Mouse (Mus musculus) cerebral cortex, adult 2 months (tissue): ENCODE data around the gene Col5a1.

Experiments used
- WGBS: fragments of 180-500 bp; shearing (Covaris S2); methylation state at CpG from one replicate; pipeline ENCODE4 v1.1.7; 2018; 5-methylcytosine and 5-hydroxymethylcytosine counted together

Col5a1 gene

DNA sequence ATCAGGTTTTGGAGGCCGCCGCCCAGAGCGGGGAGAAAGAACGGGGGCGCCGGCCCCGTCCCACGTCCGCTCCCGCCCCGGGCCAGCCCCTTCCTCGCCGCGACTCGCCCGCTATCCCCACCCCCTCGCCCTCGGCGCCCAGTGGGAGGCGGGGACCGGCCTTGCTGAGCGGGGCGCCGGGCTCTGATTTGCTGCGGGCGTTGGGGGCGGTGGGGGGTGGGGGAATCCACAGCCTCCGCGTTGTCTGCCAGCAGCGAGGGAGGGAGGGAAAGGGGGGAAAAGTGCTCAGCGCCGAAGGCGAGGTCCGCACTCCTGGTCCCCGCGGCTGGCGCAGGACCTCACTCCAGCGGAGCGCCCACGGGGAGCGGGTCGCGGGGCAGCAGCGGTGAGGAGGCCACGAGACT is at the start of gene Col5a1:
Col5a1 (plus strand) TSS at position 278 of the 404 bp plus-strand sequence.
- 1% methylated on average over 45 of the region's 45 CpGs for WGBS

DNA sequence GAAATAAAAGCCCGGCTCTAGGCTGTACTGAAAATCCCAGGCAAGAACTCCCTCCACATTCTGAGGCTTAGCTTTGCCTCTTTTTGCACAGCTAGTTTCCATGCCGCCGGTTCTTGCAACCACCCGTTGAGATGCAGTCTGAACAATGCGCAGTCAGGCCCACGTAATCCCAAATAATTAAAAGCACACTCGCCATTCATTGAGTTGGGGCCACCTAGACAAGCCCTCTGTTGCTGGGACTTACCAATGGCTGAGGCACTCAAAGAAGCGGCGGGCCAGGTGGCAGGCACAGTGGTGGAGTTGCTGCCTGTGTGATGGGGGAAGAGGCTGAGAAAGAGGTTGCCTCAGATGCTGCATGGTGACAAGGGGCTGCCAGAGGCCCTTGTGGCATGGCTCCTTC is 48.1 kb upstream of the Col5a1 start:
- WGBS: 74% methylated on average over 9 of the region's 9 CpGs

DNA sequence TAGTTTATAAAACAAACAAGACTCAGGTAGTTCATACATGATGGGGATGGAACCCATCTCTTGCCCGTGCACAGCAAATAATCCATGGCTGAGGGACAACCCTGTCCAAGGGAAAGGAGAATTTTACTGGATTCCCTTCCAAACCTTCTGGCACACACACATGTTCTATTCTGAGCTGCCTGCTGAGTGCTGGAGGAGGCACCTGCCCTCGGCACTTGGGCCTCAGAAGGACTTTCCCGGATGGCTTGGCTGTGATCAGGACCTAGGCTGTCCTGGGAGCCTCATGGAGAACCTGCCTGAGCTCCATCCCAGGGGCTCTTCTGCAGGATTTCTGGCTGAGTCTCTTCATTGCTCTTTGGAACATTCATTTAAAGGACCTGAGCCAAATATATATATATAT is 45.3 kb upstream of the Col5a1 start:
- 38% methylated on average over 3 of the region's 3 CpGs for WGBS

DNA sequence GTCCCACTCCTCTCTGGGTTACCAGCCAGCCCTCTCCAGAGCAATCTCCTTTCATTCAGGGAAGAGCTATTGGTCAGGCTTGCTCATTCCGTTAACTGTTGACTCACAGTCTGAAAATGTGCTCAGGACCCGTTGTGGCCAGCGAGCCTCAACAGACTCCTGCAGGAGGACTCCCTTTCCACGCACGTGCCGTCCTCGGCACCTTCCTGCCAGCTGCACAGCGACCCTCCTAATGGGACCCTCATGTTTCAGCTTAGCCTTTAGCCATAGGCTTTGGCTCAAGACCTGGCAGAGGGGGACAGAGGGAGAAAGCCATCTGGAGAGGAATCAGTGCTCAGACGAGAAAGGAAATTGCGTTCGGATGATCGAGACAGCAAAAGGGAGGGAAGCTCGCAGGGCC is 43.3 kb upstream of the Col5a1 start:
- 84% methylated on average over 13 of the region's 13 CpGs for WGBS

DNA sequence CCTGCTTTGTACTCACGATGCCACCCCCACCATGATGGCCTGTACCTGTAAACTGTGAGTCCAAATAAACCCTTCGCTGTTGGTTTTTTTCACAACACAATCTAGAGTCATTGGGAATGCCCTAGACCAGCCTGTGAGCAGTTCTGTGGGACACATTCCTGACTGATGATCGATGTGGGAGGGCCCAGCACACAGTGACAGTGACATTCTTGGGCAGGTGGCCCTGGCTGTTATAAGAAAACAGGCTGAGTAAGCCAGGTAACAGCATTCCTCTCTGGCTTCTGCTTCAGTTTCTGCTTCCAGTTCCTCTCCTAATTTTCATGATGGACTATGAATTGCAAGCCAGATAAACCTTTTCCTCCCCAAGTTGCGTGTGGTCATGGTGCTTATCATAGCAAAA is 41.3 kb upstream of the Col5a1 start:
- WGBS: 86% methylated on average over 4 of the region's 4 CpGs

DNA sequence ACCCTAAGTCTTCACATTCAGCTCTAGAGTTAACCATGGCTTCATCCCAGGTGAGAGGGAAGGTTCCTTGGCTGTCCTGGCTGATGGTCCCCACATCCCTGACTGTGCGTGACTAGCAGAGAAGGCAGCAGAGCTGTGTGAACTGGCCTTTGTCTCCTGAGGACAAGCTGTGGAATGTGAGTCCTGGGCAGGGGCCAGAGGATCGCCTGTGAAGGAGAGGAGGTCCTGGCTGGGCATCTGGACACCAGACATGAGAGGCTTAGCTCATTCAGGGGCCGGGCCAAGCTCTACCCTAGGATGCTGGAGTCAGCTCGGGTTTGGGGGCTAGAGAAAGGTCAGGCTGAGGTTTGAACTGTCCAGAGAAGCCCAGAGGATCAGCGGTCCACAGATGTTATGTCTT is 39.2 kb upstream of the Col5a1 start:
- 68% methylated on average over 5 of the region's 5 CpGs for WGBS

DNA sequence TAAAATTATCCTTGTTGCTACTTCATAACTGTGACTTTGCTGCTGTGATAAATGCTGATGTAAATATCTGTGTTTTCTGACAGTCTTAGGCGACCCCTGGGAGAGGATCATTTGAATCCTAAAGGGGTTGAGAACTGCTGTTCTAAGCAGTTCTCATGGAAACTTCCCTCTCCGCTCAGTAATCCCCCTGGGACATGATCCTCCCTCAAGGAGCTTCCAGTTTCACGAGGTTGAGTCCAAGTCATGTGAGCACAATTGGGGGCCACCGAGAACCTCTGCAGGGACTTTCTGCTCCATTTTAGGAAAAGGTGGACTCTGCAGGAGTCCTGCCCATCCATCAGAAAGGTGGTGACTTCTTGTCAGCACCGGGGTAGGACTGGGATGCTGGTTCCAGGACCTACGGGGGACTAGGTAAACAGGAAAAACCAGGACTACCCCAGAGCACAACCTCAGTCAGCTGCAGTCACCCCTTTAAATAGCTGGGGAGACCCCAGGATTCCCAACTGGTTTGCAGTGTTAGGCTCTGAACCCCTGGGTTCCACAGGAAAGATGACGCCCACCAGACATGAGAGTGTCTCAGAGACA is 38.3 kb upstream of the Col5a1 start:
- WGBS: 81% methylated on average over 7 of the region's 7 CpGs

DNA sequence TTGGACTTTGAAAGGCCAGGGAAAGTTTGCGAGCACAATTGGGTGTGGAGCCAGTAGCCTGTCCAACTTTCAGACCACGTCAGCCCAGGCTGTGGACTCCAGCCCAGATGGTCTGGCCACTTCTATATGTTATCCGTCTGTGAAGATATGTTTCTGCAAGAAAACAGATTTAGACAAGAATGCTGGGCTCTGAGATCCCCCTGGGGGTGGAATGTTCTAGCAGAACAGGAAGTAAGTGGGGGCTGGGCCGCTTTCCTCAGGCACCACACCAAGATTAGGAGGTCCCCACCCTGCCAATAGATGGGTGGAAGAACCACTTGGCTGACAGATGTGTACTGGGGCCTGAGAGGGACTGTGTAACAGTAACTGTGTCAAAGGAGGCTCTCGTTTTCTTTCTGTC is 37.8 kb upstream of the Col5a1 start:
- 62% methylated on average over 5 of the region's 5 CpGs for whole genome bisulfite sequencing

DNA sequence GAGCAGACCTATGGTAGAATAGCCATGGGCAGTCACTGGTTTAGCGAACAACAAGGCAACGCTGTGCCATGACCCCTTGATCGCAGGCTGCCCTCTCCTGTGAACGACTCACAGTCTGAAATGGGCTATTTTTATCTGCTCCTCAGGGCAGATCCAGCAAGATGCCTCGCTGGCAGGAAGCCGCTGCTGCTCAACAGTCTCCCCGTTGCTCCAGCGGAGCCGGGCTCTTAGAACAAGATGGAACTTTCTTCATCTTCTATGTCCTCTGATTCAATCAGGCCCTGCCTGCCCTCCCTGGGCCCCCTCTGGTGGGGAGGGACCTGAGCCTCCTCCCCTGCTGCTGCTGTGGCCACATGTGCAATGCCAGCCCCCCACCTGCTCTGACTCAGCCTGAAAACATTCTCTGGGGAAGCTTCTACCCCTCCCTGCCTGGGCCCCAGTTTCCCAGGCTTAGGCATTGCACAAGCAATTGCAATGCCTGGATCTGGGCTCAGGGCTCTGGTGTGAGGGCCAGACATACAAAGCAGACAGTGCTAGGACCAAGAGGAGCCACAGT is 27.8 kb upstream of the Col5a1 start:
- 42% methylated on average over 9 of the region's 9 CpGs for WGBS

DNA sequence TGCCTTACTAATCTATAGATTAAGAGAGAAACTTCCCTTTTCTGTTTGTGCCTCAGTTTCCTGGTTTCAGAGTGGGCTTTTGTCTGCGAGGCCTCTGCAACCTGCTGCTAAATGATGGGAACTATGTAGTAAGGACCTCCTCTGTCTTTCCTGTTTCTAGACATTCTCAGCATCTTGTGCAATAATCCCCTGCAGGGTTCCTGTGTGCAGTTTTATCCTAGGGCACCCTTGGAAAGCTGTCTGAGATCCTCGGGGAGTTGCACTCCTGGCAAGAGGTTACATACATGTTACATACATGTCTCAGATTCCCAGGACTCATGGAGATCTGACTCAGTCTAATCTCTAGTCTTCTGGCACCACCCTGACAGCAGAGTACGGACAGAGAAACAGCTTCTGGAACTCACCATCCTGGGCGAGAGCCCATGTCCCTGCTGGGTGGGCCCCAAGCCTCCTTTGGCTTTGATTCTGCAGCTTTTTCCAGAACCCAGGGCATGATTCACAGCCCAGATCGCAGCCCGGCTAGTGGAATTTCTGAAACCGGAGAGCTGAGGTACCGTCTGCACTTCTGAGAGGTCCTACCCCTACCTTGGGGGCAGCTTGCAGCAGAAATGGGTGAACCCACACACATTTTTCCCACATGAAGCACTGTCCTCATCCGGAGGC is 24.5 kb upstream of the Col5a1 start:
- 68% methylated on average over 9 of the region's 9 CpGs for WGBS

DNA sequence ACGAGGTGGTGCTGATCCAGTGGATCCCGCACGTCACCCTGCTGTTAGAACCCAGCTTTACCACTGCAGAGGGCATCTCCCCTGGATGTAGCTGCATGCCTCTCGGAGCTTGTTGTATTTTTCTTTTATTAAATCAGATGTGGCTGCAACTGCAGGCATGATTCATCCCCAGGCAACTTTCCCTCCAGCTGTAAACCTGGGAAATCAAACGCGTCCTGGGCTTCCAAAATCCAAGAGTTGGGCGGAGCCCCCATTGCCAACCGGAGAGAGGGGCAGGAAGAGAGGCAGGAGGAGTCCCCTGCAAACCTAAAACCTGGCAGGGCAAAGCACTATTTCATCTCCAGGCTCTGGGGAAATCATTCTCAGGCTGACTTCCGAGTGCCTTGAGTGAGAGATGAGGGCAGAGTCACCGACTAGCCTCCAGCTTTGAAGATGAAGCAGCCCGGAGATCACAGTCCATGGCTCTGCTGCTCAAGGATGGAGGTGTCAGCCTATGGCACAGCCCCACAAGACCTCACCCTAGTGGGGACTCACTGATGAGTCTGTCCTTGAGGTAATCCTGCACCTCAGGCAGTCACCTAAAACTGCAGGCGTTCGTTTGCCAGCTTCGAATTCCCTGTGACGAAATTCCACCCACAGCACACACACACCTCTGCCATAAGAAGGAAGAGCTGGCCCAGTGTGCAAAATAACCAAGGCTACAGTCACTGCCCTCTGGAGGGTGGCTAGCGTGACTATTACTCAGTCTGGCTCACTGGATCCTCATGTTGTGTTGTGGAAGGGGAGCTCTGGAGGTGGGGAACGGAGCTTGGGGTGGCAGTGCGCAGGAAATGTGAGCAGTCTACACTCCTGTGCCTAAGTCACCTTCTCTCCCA is 21.5 kb upstream of the Col5a1 start:
- 63% methylated on average over 18 of the region's 18 CpGs for WGBS

DNA sequence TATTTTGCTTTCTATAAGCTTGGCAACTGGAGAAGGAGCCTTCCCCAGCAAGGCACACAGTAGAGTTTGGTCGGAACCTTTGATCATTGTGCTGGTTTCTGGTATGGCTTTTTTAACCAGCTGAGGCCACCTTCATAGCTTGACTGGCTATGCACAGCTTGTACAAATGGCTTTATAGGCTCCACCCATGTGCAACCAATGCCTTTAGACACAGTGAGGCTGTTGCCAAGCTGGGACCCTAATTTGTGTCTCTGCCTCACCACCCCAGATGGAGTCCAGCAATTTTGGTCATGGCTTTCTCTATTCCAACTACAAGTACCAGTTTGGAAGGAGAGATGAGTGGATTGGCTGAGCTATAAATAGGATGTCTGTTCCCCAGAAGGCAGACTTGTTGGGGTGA is 15.6 kb upstream of the Col5a1 start:
- 93% methylated on average over 1 of the region's 1 CpGs for WGBS

DNA sequence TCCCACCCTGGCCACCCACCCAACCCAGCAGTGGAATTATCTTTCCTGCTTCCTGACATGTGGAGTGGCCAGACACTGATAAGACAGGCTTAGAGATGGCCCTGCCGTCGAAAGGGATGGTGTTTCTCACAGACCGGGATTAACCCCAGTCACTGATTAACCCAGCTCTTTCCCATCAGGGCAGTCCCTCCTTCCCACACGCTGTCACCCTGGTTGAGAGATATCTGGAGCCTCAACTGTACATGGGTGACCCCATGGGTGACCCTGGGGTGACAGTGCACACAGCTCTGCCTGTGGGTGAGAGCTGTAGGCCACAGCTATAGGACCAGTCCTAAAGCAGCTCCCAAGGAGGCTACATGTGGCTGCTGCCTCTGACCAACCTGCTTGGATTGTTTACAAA is 15.2 kb upstream of the Col5a1 start:
- WGBS: 72% methylated on average over 4 of the region's 4 CpGs

DNA sequence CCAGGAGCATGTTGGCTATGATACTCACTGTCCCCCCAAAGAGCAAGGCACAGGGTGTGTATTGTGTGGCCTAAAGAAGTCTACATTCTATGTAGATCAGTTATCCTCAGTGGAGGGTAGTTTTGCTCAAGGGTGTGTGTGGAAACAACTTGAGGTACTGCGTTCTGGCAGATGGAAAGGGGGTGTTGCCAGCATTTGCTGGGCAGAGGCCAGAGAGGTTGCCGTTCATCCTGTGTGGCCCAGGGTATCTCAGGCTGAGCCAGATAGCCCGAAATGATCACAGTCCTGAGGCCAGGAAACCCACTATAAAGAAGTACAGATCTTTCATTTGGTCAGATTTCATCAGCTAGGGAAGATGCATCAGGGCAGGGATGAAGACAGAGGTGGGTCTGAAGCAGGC is 13.9 kb upstream of the Col5a1 start:
- 56% methylated on average over 3 of the region's 3 CpGs for WGBS

DNA sequence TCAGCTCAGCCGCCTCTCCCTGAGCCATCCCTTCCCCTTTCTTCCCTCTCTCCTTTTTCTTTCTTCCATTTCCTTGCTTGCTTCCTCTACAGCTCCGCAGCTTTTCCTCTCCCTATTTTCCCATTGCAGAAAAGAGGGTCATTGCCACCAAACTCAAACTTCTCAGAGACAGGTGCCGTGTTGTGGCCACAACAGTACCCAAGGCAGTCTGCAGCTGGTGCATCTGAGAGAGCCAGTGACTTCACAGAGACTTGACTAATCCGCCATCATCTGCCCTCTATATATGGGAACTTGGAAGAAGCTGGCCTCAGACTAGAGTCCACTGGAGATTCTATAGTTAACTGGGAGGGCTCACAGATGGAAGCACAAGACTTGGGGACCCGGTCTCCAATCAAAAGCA is 13.2 kb upstream of the Col5a1 start:
- WGBS: 88% methylated on average over 5 of the region's 5 CpGs

DNA sequence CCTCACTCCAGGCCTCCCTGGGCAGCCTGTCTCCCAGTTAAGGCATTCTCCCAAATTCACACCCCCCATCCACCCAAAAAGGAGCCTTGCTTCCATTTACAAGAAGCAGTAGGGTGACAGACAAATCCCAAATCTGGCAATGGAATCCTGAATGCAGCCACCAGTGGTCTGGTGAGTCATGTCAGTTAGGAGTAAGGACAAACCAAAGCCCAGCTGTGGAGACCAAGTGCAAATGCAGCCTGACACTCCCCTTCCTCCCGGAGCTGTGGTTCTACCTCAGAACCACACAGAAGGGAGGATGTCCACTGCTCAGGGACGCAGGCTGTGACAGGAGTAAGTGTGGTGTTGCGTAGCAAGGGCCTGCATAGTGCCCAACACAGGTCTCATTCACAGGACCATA is 11.6 kb upstream of the Col5a1 start:
- 89% methylated on average over 3 of the region's 3 CpGs for WGBS

DNA sequence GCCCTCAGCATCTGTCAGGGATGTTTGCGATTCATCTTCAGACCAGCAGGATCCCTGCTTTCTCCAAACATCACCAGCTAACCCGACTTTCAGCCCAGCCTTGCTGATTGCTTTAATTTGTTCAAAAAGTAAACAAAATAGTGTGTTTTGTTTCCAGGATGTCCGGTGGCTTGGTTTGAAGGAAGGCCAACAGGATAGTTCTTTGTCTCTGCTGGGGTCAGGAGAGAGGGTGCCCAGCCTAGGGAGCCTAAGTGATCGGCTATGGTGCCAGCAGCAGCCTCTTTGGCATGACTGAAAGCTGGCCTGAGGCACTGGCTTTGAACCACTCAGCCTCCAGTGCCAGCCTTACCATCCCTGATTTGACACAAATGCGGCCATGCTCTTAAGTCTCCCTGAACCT is 11.0 kb upstream of the Col5a1 start:
- 64% methylated on average over 5 of the region's 5 CpGs for WGBS

DNA sequence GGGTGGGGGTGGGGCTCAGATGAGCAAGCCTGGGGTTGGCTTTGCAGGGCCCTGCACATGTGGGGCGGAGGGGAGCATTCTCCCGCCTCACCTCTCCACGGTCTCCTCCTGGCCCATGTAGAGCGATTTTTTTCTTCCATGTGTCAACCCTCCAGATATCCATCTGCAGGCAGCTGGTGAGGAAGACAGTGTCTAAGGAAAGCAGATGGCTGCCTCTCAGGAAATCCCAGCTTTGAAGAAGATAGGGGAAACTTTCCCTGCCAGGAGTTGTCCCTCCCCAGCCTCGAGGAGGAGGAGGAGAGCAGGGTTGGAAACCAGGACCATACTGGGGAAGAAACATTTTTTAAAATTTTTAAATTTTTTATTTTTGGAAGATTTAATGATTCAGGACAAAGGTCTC is 10.4 kb upstream of the Col5a1 start:
- WGBS: 57% methylated on average over 5 of the region's 5 CpGs

DNA sequence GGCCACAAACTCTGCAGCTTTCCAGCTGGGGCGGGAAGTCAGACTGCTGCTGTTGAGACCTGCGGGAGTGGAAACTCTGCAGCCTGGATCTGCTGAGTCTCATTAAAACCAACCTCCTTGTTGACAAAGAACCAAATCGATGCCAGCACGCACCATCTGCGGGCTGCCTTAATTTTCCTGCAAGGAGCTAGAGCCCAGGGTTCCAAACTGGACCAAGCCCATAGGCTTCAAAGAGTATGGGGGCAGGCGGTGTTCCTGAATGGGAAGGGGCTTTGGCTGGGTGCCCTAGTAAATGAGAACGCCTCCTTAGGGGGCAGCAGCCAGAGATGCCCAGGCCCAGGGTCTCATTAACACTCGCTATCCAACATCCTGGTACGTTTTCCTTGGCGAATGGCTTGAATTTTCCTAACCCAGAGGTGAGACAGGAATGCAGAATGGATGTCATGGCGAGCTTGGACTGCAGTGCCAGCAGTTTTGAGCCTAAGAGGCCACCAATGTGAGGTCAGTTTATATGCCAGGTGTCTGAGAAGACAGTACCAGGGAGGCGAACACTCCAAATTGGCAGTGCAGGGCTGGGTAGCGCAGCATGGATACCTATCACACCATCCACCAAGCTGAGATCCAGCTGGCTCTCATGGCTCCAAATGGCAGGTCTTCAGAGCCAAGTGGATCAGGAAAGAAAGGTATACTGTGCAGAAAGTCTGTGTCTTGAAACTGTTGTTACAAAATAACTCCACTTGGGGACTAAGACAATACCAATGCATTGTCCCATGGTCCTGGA is 9.3 kb upstream of the Col5a1 start:
- WGBS: 61% methylated on average over 13 of the region's 13 CpGs

DNA sequence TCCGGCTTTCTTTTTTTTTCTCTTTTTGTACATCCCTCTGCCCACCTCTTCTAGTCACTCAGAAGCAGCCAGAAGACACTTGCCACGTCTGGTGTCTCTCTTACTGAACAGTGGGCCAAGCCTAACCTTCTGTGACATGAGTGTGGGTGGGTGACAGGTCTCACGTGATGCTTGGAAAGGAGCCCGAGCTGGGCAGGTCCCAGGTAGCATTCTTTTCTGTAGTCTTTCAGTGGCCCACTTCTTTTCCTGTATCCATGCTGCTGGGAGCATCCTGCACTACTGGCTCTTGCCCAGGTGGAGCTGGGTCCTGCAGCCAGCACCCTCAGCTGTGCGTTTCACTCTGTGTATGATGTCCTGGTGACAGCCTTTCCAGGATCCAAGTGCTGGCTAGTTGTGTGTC is 8.2 kb upstream of the Col5a1 start:
- 73% methylated on average over 5 of the region's 5 CpGs for WGBS

DNA sequence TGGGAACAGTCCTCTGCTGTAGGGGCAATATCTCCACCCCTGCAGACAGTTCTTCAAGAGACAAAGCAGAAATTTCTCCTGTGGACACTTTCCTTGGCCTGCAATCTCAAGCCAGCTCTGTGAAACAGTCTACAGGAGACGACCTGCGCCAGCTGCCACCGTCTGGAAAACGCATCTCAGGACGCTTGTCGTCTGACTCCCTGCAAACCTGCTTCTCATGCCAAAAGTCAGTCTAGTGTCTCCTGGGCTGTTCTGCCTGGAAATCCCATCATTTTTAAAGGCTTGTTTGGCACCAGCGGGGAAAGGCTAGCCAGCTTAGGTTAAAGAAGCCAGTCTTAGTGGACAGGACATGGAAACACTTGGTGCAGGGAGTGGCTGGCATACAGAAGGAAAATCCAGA is 2.9 kb upstream of the Col5a1 start:
- WGBS: 92% methylated on average over 7 of the region's 7 CpGs
